Mouse (Mus musculus) kidney, postnatal 0 days (tissue): ENCODE measurements at regions not wholly inside any gene's neighbourhood (a gene's known extent, or its start where the extent isn't known, plus 50 kb on each side); places are given as distances from the start of the nearest gene placed in this dataset.
"Not testable (repeated sequence)": the region's sequence is repeated elsewhere in the genome, so short reads cannot be mapped to it uniquely, and the experiment has no call there.

Source experiments
- ATAC-seq: fragments of 200-750 bp; cut with Nextera tagmentation; replicated peaks from 2 replicates; pipeline ENCODE4 v1.8.0; 2017; ENCODE audit warnings: low read depth, moderate number of reproducible peaks, moderate TSS enrichment, moderate library complexity; ENCODE audit not compliant: low FRiP score
- DNase-seq: peaks from one replicate; pipeline ENCODE4 v3.0.0-alpha.2; 2016; ENCODE audit warnings: low spot score
- H3K27ac ChIP-seq: fragments of 300-500 bp; sonication (generic); 2 replicates; pipeline ENCODE4 v1.5.1; 2014; ENCODE audit warnings: mild to moderate bottlenecking
- H3K27me3 ChIP-seq: fragments of 300-500 bp; sonication (generic); 2 replicates; pipeline ENCODE4 v1.6.1; 2014; ENCODE audit warnings: low read length, mixed read lengths; ENCODE audit not compliant: insufficient read depth
- H3K36me3 ChIP-seq: fragments of 300-500 bp; sonication (generic); 2 replicates; pipeline ENCODE4 v1.6.1; 2014; ENCODE audit warnings: low read length, mixed read lengths; ENCODE audit not compliant: insufficient read depth
- H3K4me1 ChIP-seq: fragments of 300-500 bp; sonication (generic); replicated peaks from 2 replicates; pipeline ENCODE4 v1.6.1; 2014; ENCODE audit warnings: antibody characterized with exemption, low read length, mixed read lengths; ENCODE audit not compliant: insufficient read depth
- H3K4me2 ChIP-seq: fragments of 300-500 bp; sonication (generic); 2 replicates; pipeline ENCODE4 v1.6.1; 2014; ENCODE audit warnings: mild to moderate bottlenecking, low read length, moderate library complexity, mixed read lengths
- H3K4me3 ChIP-seq: fragments of 300-500 bp; sonication (generic); replicated peaks from 2 replicates; pipeline ENCODE4 v1.5.1; 2014; ENCODE audit warnings: low read depth, low read length
- H3K9ac ChIP-seq: fragments of 300-500 bp; sonication (generic); 2 replicates; pipeline ENCODE4 v1.6.1; 2014; ENCODE audit warnings: low read depth, low read length
- H3K9me3 ChIP-seq: fragments of 300-500 bp; sonication (generic); replicated peaks from 2 replicates; pipeline ENCODE4 v1.6.1; 2016; ENCODE audit warnings: low read length, inconsistent platforms, mixed read lengths
- CTCF ChIP-seq: IDR thresholded peaks from 2 replicates; pipeline ENCODE4 v1.5.1; 2016; ENCODE audit warnings: antibody characterized with exemption, low read depth, mild to moderate bottlenecking, moderate library complexity
- WGBS: fragments of 180-500 bp; shearing (Covaris S2); extraction: QIAGEN DNeasy Blood & Tissue Kit; methylation state at CpG from one replicate; pipeline ENCODE4 v1.1.7; 2014; 5-methylcytosine and 5-hydroxymethylcytosine counted together

DNA sequence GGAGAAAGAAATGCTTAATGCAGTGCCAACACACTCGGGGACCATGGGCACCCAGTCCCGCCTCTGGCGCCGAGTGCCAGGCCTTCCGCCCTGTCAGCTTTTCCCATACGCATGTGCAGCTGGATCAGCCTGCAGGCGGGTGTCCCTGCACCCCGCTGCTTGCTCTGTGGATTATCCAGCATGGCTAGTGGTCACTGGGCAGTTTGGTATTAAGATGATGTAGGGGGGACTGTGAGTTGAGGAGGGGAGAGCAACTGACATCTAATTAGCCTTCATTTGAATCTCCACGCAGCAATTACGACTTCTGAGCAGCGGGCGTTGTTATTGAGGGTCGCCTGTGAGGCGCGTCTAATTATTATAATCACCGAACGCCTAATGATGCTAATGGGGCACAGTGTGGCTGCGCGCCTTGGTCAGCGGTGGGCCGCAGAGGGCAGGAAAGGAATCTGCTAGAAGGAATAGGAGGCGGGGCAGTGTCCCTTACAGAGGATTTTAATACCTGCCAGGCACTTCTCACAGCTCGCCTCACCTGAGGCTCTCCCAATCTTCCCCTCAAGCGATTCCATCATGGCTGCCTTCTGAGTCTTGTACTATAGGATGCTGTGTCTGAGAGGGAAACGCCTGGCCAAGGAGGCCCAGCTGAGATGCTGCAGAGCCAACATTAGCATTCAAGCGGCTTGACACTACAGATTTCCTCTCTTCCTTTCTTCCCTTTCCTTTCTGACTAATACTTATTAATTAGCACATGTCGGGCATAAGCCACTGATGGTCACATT, 116.3 kb downstream of the Cyld start:
- no peak for DNase-seq
- Histone ChIP-seq H3K9me3 (no peaks in the 10 kb centered on the region), H3K27me3 (no peaks in the 10 kb centered on the region), H3K4me3 (no peak overlapping the region), H3K4me2 (no peak overlapping the region), H3K9ac (no peak overlapping the region), H3K27ac (no peak overlapping the region), H3K36me3 (no peaks in the 10 kb centered on the region), H3K4me1 (no peaks in the 10 kb centered on the region)
- 53% methylated on average over 27 of the region's 27 CpGs for WGBS
- no peak for ATAC-seq
- no peak for TF ChIP-seq CTCF

DNA sequence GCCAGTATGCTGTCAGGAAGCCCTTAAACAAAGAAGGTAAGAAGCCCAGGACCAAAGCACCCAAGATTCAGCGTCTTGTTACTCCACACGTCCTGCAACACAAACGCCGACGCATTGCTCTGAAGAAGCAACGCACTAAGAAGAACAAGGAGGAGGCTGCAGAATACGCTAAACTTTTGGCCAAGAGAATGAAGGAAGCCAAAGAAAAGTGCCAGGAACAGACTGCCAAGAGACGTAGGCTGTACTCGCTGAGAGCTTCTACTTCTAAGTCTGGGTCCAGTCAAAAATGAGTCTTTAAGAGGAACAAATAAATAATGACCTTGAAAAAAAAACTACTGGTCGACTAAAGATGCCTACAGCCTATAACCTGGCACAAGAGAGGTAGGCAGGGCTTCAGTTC, 110.0 kb downstream of the Cyld start:
- H3K9me3 ChIP-seq, H3K36me3 ChIP-seq, H3K27ac ChIP-seq, H3K27me3 ChIP-seq, H3K4me3 ChIP-seq, DNase-seq, H3K4me1 ChIP-seq, ATAC-seq, H3K9ac ChIP-seq, H3K4me2 ChIP-seq: not testable (repeated sequence)
- 91% methylated on average over 10 of the region's 10 CpGs for WGBS
